Mouse (Mus musculus) midbrain, postnatal 0 days (tissue): Measurements from ENCODE around the gene Oprl1. TPM values are rescaled to one million over a fixed set of nuclear protein-coding genes. Genes with fewer than 3 reads are reported as not detected.

Experiments
- ATAC-seq: fragments of 200-750 bp; cut with Nextera tagmentation; 2 replicates; pipeline ENCODE4 v1.8.0; 2017; ENCODE audit warnings: moderate number of reproducible peaks, mild to moderate bottlenecking, moderate TSS enrichment, moderate library complexity; ENCODE audit not compliant: low FRiP score
- DNase-seq: peaks from one replicate; pipeline ENCODE4 v3.0.0-alpha.2; 2015; ENCODE audit warnings: low spot score
- H3K27ac ChIP-seq: fragments of 300-500 bp; sonication (generic); 2 replicates; pipeline ENCODE4 v1.5.1; 2014; ENCODE audit warnings: low read depth, mild to moderate bottlenecking, low read length, mixed read lengths
- H3K27me3 ChIP-seq: fragments of 300-500 bp; sonication (generic); 2 replicates; pipeline ENCODE4 v1.6.1; 2014; ENCODE audit warnings: low read length, control low read depth, mixed read lengths; ENCODE audit not compliant: insufficient read depth
- H3K36me3 ChIP-seq: fragments of 300-500 bp; sonication (generic); 2 replicates; pipeline ENCODE4 v1.6.1; 2014; ENCODE audit warnings: low read length, control low read depth, mixed read lengths; ENCODE audit not compliant: insufficient read depth
- H3K4me1 ChIP-seq: fragments of 300-500 bp; sonication (generic); 2 replicates; pipeline ENCODE4 v1.6.1; 2014; ENCODE audit warnings: mild to moderate bottlenecking, control low read depth, antibody characterized with exemption, low read length, mixed read lengths; ENCODE audit not compliant: insufficient read depth
- H3K4me2 ChIP-seq: fragments of 300-500 bp; sonication (generic); 2 replicates; pipeline ENCODE4 v1.6.1; 2014; ENCODE audit warnings: low read depth, mild to moderate bottlenecking, low read length, mixed read lengths; ENCODE audit not compliant: poor library complexity, severe bottlenecking
- H3K4me3 ChIP-seq: fragments of 300-500 bp; sonication (generic); 2 replicates; pipeline ENCODE4 v1.5.1; 2014; ENCODE audit warnings: low read depth, mild to moderate bottlenecking, low read length, moderate library complexity
- H3K9ac ChIP-seq: fragments of 300-500 bp; sonication (generic); replicated peaks from 2 replicates; pipeline ENCODE4 v1.6.1; 2014; ENCODE audit warnings: mild to moderate bottlenecking, low read length, moderate library complexity, mixed read lengths; ENCODE audit not compliant: poor library complexity, severe bottlenecking
- H3K9me3 ChIP-seq: fragments of 300-500 bp; sonication (generic); 2 replicates; pipeline ENCODE4 v1.6.1; 2016; ENCODE audit warnings: low read length, control low read depth
- CTCF ChIP-seq: IDR thresholded peaks from 2 replicates; pipeline ENCODE4 v1.5.1; 2016; ENCODE audit warnings: antibody characterized with exemption, mild to moderate bottlenecking
- WGBS: fragments of 180-500 bp; shearing (Covaris S2); extraction: QIAGEN DNeasy Blood & Tissue Kit; methylation state at CpG from one replicate; pipeline ENCODE4 v1.1.7; 2014; 5-methylcytosine and 5-hydroxymethylcytosine counted together
- polyA plus RNA-seq: library from polyadenylated mRNA; unstranded; fragments of >200 nt; fragmentation: Nextera tagmentation; extraction: Ambion mirVana; gene quantifications from 2 replicates; pipeline ENCODE4 v1.2.1, GENCODE M21; 2015
- total RNA-seq: library from RNA; depleted of rRNA; stranded (reverse); fragments of >200 nt; gene quantifications from 2 replicates; pipeline ENCODE4 v1.2.3, GENCODE M21; 2014

The Oprl1 gene
- total and polyA plus RNA-seq, 2 experiments from 2014 or later: 88.1 to 210 TPM

DNA sequence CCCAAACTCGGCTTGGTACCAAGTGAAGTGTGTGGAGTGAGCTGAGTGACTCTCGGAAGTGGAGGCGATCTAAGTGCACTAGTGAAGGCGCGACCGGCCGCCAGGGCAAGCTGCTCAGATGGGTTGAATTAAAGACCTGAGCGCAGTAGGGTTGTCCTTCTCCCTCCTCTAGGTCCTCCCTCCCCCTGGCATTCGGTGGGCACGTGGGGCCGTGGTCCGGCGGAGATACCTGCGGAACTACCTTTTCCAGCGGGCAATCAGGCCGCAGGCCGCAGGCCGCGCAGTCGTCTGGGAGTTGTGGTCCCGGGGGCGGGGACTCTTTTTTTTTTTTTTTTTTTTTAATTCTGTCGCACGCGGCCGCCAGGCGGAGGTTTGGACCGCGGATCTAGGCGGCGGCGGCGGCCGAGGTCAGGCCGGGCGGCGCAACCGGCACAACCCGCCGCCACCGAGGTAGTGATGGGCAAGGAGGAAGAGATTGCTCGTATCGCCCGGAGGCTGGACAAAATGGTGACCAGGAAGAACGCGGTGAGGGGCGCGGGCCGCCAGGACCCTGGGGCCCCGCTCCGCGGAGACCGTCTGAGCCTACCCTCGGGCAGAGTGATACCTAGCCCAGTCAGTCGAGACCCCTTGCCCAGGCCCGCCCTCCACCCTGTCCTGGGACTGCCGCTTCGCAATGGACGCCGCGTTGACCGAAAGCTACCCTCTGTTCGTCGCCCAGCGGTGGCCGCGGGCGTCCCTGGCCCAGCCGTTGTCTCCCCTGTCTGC lies 34.7 kb upstream of the Oprl1 start, which contains the start of gene Tcea2:
Gene Tcea2 (plus strand): TSS at position 360 of the 765 bp plus-strand sequence.
- Histone ChIP-seq H3K4me2 (peak within 1 kb of the TSS; percentile 95), H3K9ac (peak within 1 kb of the TSS; percentile 84), H3K27me3 (no peaks in the 10 kb centered on the region), H3K4me1 (peaks cover 13% of the 10 kb centered on the region; the same call in 1 of the 2 replicates), H3K27ac (peak within 1 kb of the TSS; percentile 85), H3K4me3 (peak within 1 kb of the TSS; percentile 65), H3K9me3 (no peaks in the 10 kb centered on the region), H3K36me3 (0 out of 2 replicates have a peak, but pooled peaks cover 3% of the 10 kb centered on the region)
- ATAC-seq (peak; percentile 69), DNase-seq (peak; percentile 80)
- WGBS: 0% methylated on average over 60 of the region's 69 CpGs
- TF ChIP-seq CTCF: peak; percentile 46

DNA sequence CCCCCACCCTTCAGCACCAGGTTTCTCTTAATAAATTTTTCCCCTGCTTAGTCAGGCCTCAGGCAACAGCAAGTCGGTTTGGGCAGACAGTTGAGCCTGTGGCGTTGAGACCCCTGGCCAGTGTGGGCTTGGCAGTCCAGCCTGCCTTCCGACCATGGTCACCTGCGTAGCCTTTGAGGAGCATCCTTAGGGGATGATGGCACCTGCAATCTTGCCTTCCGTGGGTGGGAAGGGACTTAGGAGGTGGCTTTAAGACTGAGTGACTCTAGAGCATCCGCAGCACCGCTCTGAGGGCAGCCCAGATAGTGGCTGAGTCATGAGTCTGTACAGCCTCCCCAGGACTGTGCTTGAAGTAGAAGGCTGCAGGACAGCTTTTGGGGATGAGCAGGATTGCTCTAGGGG lies 34.1 kb upstream of the Oprl1 start:
- TF ChIP-seq CTCF: no peak
- H3K4me3 ChIP-seq: peak overlapping the region; percentile 65
- no peak for DNase-seq
- no peaks in the 10 kb centered on the region for H3K27me3 ChIP-seq
- H3K36me3 ChIP-seq: 0 out of 2 replicates have a peak, but pooled peaks cover 3% of the 10 kb centered on the region
- peaks cover 9% of the 10 kb centered on the region; the same call in 1 of the 2 replicates for H3K4me1 ChIP-seq
- H3K27ac ChIP-seq: peak overlapping the region; percentile 85
- WGBS: 11% methylated on average over 7 of the region's 7 CpGs
- H3K9me3 ChIP-seq: no peaks in the 10 kb centered on the region
- peak overlapping the region; percentile 84 for H3K9ac ChIP-seq
- H3K4me2 ChIP-seq: peak overlapping the region; percentile 95
- peak; percentile 18 for ATAC-seq

DNA sequence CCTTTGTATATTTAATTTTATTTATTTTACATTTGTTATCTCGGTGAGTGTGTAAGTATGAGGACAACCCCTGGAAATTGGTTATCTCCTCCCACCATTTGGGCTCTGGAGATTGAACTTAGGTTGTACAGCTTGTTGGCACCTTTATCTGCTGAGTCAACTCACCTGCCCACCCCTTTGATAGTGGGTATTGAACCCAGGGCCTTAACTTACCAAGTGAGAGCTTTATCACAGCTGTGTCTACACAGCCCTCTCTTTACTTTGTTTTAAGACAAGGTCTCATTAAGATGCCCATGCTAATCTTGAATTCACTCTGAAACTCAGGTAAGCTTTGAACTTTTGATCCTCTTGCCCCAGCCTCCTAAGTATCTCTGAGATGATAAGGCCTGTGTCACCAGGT lies 32.8 kb upstream of the Oprl1 start:
- Histone ChIP-seq H3K4me2 (no peak overlapping the region), H3K9ac (no peak overlapping the region), H3K36me3 (peaks cover 9% of the 10 kb centered on the region; the same call in 1 of the 2 replicates), H3K27ac (no peak overlapping the region), H3K27me3 (no peaks in the 10 kb centered on the region), H3K4me1 (peaks cover 7% of the 10 kb centered on the region; the same call in 1 of the 2 replicates), H3K4me3 (no peak overlapping the region), H3K9me3 (no peaks in the 10 kb centered on the region)
- TF ChIP-seq CTCF: no peak
- DNase-seq (no peak), ATAC-seq (no peak)
- 93% methylated on average over 1 of the region's 1 CpGs for WGBS

DNA sequence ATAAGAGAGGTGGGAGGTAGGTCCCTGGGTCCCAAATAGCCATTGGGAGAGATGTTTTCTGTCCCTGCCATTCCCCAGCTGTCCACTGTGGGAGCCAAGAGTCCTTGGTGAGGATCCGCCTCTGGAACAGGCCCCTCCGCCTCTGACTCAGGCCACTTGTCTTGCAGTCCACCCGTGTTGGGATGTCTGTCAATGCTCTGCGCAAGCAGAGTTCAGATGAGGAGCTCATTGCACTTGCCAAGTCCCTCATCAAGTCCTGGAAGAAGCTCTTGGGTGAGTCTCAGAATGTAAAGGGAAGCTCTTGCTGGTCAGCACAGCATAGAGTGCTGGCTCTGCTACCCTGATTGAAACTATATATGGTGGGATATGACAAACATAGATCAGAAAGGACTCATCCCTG lies 31.4 kb upstream of the Oprl1 start:
- Histone ChIP-seq H3K27me3 (no peaks in the 10 kb centered on the region), H3K36me3 (peaks cover 17% of the 10 kb centered on the region), H3K4me3 (no peak overlapping the region), H3K9ac (no peak overlapping the region), H3K4me2 (no peak overlapping the region), H3K27ac (no peak overlapping the region), H3K4me1 (peaks cover 7% of the 10 kb centered on the region; the same call in 1 of the 2 replicates), H3K9me3 (no peaks in the 10 kb centered on the region)
- DNase-seq (no peak), ATAC-seq (no peak)
- WGBS: 63% methylated on average over 4 of the region's 4 CpGs
- TF ChIP-seq CTCF: peak; percentile 27

DNA sequence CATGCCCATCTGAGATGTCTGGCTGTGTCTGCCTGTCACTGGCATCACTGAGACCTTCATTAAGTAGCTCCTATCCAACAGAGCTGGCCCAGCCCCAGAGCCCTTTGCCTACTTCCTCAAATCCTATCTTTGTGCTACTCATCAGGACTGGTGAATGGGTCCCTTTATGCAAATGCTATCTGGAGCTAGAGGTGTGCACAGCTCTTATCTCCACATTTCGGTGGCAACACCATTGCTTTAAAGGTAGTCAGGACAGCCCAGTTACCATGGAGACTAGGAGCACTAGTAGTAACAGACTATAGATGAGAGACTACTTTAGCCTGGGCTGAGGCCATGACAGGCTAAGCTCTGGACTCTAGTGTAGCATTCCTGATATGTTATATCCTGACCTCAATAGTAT lies 30.1 kb upstream of the Oprl1 start:
- peaks cover 27% of the 10 kb centered on the region for H3K36me3 ChIP-seq
- H3K9ac ChIP-seq: no peak overlapping the region
- no peak overlapping the region for H3K27ac ChIP-seq
- H3K4me1 ChIP-seq: peaks cover 7% of the 10 kb centered on the region; the same call in 1 of the 2 replicates
- no peaks in the 10 kb centered on the region for H3K27me3 ChIP-seq
- whole genome bisulfite sequencing: 78% methylated on average over 1 of the region's 1 CpGs
- no peak overlapping the region for H3K4me2 ChIP-seq
- no peaks in the 10 kb centered on the region for H3K9me3 ChIP-seq
- no peak for DNase-seq
- H3K4me3 ChIP-seq: no peak overlapping the region
- no peak for ATAC-seq
- no peak for TF ChIP-seq CTCF

DNA sequence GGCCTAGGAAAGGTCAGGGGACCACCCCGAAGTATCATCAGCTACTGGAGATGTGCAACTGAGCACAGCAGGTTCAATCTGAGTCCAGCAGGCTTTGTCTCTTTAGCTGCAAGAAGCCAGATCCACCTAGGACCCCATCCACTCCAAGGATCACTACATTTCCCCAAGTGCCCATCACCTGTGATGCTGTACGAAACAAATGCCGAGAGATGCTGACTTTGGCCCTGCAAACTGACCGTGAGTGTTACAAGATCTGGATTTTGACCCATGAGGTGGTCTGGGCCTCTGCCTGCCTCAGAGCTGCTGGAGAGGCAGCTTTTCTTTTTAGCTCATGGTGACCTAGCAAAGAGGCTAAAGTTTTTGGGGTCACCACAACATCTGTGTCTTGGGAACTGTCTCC lies 29.1 kb upstream of the Oprl1 start:
- no peaks in the 10 kb centered on the region for H3K9me3 ChIP-seq
- TF ChIP-seq CTCF: no peak
- no peak for DNase-seq
- H3K27ac ChIP-seq: no peak overlapping the region
- H3K4me2 ChIP-seq: no peak overlapping the region
- peaks cover 32% of the 10 kb centered on the region for H3K36me3 ChIP-seq
- no peak overlapping the region for H3K9ac ChIP-seq
- no peak overlapping the region for H3K4me3 ChIP-seq
- no peak for ATAC-seq
- peaks cover 6% of the 10 kb centered on the region; the same call in 1 of the 2 replicates for H3K4me1 ChIP-seq
- H3K27me3 ChIP-seq: no peaks in the 10 kb centered on the region
- WGBS: 90% methylated on average over 4 of the region's 4 CpGs
